Mouse (Mus musculus): ENCODE data around the gene Macf1. TPM values are rescaled to one million over a fixed set of nuclear protein-coding genes. Genes with fewer than 3 reads are reported as not detected.

The Macf1 gene
- polyA plus RNA-seq, 1 experiment: 88.5 TPM

GRCm38 (mm10) chr4:123478655-123479433, 205.3 kb downstream of the Macf1 start:
- Histone ChIP-seq H3K4me2 (ENCODE audit: low read depth) (no peak overlapping the region), H3K27me3 (ENCODE audit: control insufficient read depth, insufficient read depth, insufficient read length) (no peaks in the 10 kb centered on the region), H3ac (ENCODE audit: control insufficient read depth, insufficient read length) (no peak overlapping the region), H3K36me3 (ENCODE audit: control insufficient read depth, insufficient read depth) (peaks cover 69% of the 10 kb centered on the region), H3K79me2 (ENCODE audit: control insufficient read depth, insufficient read depth) (no peaks in the 10 kb centered on the region), H3K4me3 (no peak overlapping the region)
- TF ChIP-seq POLR2AphosphoS2 (IDR thresholded peaks at IDR 0.05; ENCODE audit: insufficient read length, low read depth) (peak; percentile 10), REST (IDR thresholded peaks at IDR 0.05; ENCODE audit: insufficient read depth, insufficient read length) (no peak)

- peaks cover 53% of the 10 kb centered on the region for H3K36me3 ChIP-seq (ENCODE audit: control insufficient read depth, insufficient read depth)
- H3K27me3 ChIP-seq (ENCODE audit: control insufficient read depth, insufficient read depth, insufficient read length): no peaks in the 10 kb centered on the region
- no peaks in the 10 kb centered on the region for H3K79me2 ChIP-seq (ENCODE audit: control insufficient read depth, insufficient read depth)
- no peak overlapping the region for H3K4me3 ChIP-seq
- TF ChIP-seq TCF12 (IDR thresholded peaks at IDR 0.05; ENCODE audit: insufficient read depth, poor library complexity, severe bottlenecking) (no peak), MYOD1 (IDR thresholded peaks at IDR 0.05; ENCODE audit: control insufficient read depth in 1 of 3, insufficient read length in 2 of 3, low read depth in 2 of 3) (peak in 2 of 3 experiments; percentile 18 to 21), SRF (IDR thresholded peaks at IDR 0.05; ENCODE audit: control insufficient read depth, insufficient read length, low read depth) (no peak), MYOG (IDR thresholded peaks at IDR 0.05; ENCODE audit: control insufficient read depth in 1 of 3, insufficient read depth in 1 of 3, insufficient read length in 2 of 3, low read depth in 2 of 3) (peak in 1 of 3 experiments; percentile 62), REST (IDR thresholded peaks at IDR 0.05; ENCODE audit: insufficient read depth, insufficient read length) (no peak)
- H3K4me2 ChIP-seq (ENCODE audit: low read depth): no peak overlapping the region
- no peak overlapping the region for H3ac ChIP-seq (ENCODE audit: control insufficient read depth, insufficient read length)
These were observed 218.4 kb downstream of the Macf1 start for GRCm38 (mm10) chr4:123465799-123466198.

GRCm38 (mm10) chr4:123460595-123461272, 223.4 kb downstream of the Macf1 start:
- no peaks in the 10 kb centered on the region for H3K27me3 ChIP-seq (ENCODE audit: control insufficient read depth, insufficient read depth, insufficient read length)
- no peak overlapping the region for H3K4me3 ChIP-seq
- H3K79me2 ChIP-seq (ENCODE audit: control insufficient read depth, insufficient read depth): no peaks in the 10 kb centered on the region
- H3K36me3 ChIP-seq (ENCODE audit: control insufficient read depth, insufficient read depth): peaks cover 70% of the 10 kb centered on the region
- H3K4me2 ChIP-seq (ENCODE audit: low read depth): no peak overlapping the region
- TF ChIP-seq CEBPB (IDR thresholded peaks at IDR 0.05; ENCODE audit: insufficient read depth, poor library complexity, severe bottlenecking) (no peak), MYOG (IDR thresholded peaks at IDR 0.05; ENCODE audit: control insufficient read depth in 1 of 3, insufficient read depth in 1 of 3, insufficient read length in 2 of 3, low read depth in 2 of 3) (no peak), MAX (IDR thresholded peaks at IDR 0.05; ENCODE audit: low read depth) (no peak), TCF3 (IDR thresholded peaks at IDR 0.05; ENCODE audit: insufficient read length, low read depth) (no peak), MYOD1 (IDR thresholded peaks at IDR 0.05; ENCODE audit: control insufficient read depth in 1 of 3, insufficient read length in 2 of 3, low read depth in 2 of 3) (no peak), USF1 (IDR thresholded peaks at IDR 0.05; ENCODE audit: low read depth) (no peak), E2F4 (IDR thresholded peaks at IDR 0.05; ENCODE audit: insufficient read depth) (no peak)
- no peak overlapping the region for H3ac ChIP-seq (ENCODE audit: control insufficient read depth, insufficient read length)

GRCm38 (mm10) chr4:123454871-123455640, 229.1 kb downstream of the Macf1 start:
- TF ChIP-seq POLR2AphosphoS2 (IDR thresholded peaks at IDR 0.05; ENCODE audit: insufficient read length, low read depth) (no peak), SRF (IDR thresholded peaks at IDR 0.05; ENCODE audit: control insufficient read depth, insufficient read length, low read depth) (no peak), E2F4 (IDR thresholded peaks at IDR 0.05; ENCODE audit: insufficient read depth) (no peak), REST (IDR thresholded peaks at IDR 0.05; ENCODE audit: insufficient read depth, insufficient read length) (no peak), POLR2A (IDR thresholded peaks at IDR 0.05; ENCODE audit: insufficient read length, low read depth) (no peak), USF1 (IDR thresholded peaks at IDR 0.05; ENCODE audit: low read depth) (no peak), TCF3 (IDR thresholded peaks at IDR 0.05; ENCODE audit: insufficient read length, low read depth) (no peak), MYOG (IDR thresholded peaks at IDR 0.05; ENCODE audit: control insufficient read depth in 1 of 3, insufficient read depth in 1 of 3, insufficient read length in 2 of 3, low read depth in 2 of 3) (no peak), MAX (IDR thresholded peaks at IDR 0.05; ENCODE audit: low read depth) (no peak), CEBPB (IDR thresholded peaks at IDR 0.05; ENCODE audit: insufficient read depth, poor library complexity, severe bottlenecking) (no peak), MYOD1 (IDR thresholded peaks at IDR 0.05; ENCODE audit: control insufficient read depth in 1 of 3, insufficient read length in 2 of 3, low read depth in 2 of 3) (no peak), TCF12 (IDR thresholded peaks at IDR 0.05; ENCODE audit: insufficient read depth, poor library complexity, severe bottlenecking) (no peak)
- Histone ChIP-seq H3K79me2 (ENCODE audit: control insufficient read depth, insufficient read depth) (no peaks in the 10 kb centered on the region), H3K36me3 (ENCODE audit: control insufficient read depth, insufficient read depth) (peaks cover 69% of the 10 kb centered on the region), H3K4me2 (ENCODE audit: low read depth) (no peak overlapping the region), H3K27me3 (ENCODE audit: control insufficient read depth, insufficient read depth, insufficient read length) (no peaks in the 10 kb centered on the region), H3ac (ENCODE audit: control insufficient read depth, insufficient read length) (no peak overlapping the region), H3K4me3 (no peak overlapping the region)
